Mouse (Mus musculus): ENCODE measurements around the gene F11.

DNA sequence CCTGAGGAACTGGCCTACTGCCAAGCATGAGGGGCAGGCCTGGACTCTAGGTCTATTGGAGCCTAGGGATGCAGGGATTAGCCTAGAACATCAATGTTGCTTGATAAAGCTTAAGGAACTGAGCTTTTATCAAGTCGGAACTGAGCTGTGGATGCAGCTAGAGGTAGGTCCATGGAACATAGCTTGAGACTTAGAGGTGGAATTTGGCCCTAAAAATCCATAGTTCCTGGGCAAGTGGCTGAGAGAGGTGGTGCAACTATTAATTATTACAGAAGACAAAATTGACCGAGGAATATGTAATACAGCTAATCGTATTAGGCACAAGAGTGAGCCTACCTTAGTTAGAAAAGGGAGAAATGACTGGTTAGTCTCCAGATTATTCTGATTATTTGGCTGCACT lies 42.5 kb upstream of the F11 start:
- TF ChIP-seq TAL1 (IDR thresholded peaks at IDR 0.05; ENCODE audit: low read length) (no peak), GATA1 (IDR thresholded peaks at IDR 0.05; ENCODE audit: low read length) (no peak)

All from erythroblast, embryonic 14.5 days (primary cell).